Mouse (Mus musculus): ENCODE results near the gene Cep164.

DNA sequence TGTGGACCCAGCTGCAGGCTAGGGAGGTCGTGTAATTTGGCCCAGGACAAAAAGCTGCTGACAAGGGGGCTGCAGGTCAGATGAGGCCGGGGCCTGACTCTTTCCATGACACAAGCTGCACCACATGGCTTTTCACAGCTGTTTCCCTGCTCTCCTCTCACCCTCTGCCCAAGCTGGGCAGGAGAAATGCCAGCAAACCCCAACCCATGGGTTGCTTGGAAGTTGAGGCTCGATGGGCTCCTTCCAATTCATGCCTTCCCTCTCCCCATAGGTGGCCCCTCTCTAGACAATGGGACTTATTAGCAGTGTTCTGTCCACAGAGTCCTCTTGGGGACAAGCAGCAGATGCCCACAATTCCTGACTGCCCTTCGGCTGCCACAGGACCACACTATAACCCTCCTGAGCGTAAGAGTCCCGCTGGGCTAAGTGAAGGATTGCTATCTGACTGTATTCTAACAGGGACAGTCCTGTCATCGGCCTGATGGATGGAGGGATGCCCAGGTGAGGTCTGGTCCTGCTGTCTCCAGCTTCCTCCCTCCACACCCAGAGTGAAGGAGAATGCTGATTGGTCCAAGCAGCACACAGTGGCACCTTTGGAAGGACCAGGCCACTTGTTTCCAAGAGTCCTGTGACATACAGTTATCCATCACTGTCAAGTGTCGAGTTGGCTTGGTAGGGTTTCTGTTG lies 36.9 kb downstream of the Cep164 start:
- TF ChIP-seq POLR2A (IDR thresholded peaks at IDR 0.05; ENCODE audit: borderline replicate concordance, low read depth, low read length): no peak
- TF ChIP-seq CTCF (IDR thresholded peaks at IDR 0.05; ENCODE audit: low read depth, low read length): no peak

Data from bone marrow macrophage, adult 2 months (primary cell).